Comparison of ENCODE assay signal across 8 mouse cellular contexts in genomic region chr17:33781124-33781977, GRCm38 (mm10). TPM values are rescaled to one million over a fixed set of nuclear protein-coding genes. Genes with fewer than 3 reads are reported as not detected.
DNase-seq lines count a peak whose midpoint lies in the region; ATAC-seq and TF ChIP-seq lines count a peak whose summit lies in the region.

Angptl4 (minus strand) TSS chr17:33781830.

- H3K9ac ChIP-seq in embryonic facial prominence, embryonic 14.5 days (ENCODE audit: low read depth, low read length): peak within 1 kb of the TSS; percentile 63
- peak within 1 kb of the TSS; percentile 58 for H3K9ac ChIP-seq in kidney, embryonic 14.5 days (ENCODE audit: low read depth, low read length)
- peak within 1 kb of the TSS; percentile 83 for H3K9ac ChIP-seq in liver, embryonic 11.5 days (ENCODE audit: low read depth, low read length)
- peak within 1 kb of the TSS; percentile 48; the same call in 1 of the 2 replicates for H3K9ac ChIP-seq in stomach, embryonic 14.5 days (replicated peaks; ENCODE audit: low read depth, low read length)

- H3K4me1 ChIP-seq in embryonic facial prominence, embryonic 14.5 days (ENCODE audit: control insufficient read depth, insufficient read depth, low read length): peaks cover 50% of the 10 kb centered on the region
- H3K4me1 ChIP-seq in heart, embryonic 10.5 days: peaks cover 51% of the 10 kb centered on the region
- peaks cover 19% of the 10 kb centered on the region for H3K4me1 ChIP-seq in kidney, embryonic 14.5 days (ENCODE audit: control insufficient read depth, insufficient read depth, low read length)
- H3K4me1 ChIP-seq in liver, embryonic 11.5 days (replicated peaks; ENCODE audit: control insufficient read depth, insufficient read depth, low read length): peaks cover 30% of the 10 kb centered on the region
- peaks cover 38% of the 10 kb centered on the region for H3K4me1 ChIP-seq in stomach, embryonic 14.5 days (ENCODE audit: control insufficient read depth, insufficient read depth, low read length)

- H3ac ChIP-seq in myocyte (ENCODE audit: control insufficient read depth, insufficient read length): peak within 1 kb of the TSS; percentile 8

- under 1% methylated on average over 43 of the region's 50 CpGs for WGBS in embryonic facial prominence, embryonic 14.5 days
- under 1% methylated on average over 49 of the region's 50 CpGs for WGBS in heart, embryonic 10.5 days
- under 1% methylated on average over 50 of the region's 50 CpGs for WGBS in kidney, embryonic 14.5 days
- WGBS in liver, embryonic 11.5 days: 2% methylated on average over 50 of the region's 50 CpGs
- WGBS in stomach, embryonic 14.5 days: 2% methylated on average over 50 of the region's 50 CpGs

- no peaks in the 10 kb centered on the region for H3K79me2 ChIP-seq in myocyte (ENCODE audit: control insufficient read depth, insufficient read depth)

- H3K4me3 ChIP-seq in embryonic facial prominence, embryonic 14.5 days (ENCODE audit: low read depth, low read length): peak within 1 kb of the TSS; percentile 51
- peak within 1 kb of the TSS; percentile 68 for H3K4me3 ChIP-seq in heart, embryonic 10.5 days
- peak within 1 kb of the TSS; percentile 37 for H3K4me3 ChIP-seq in kidney, embryonic 14.5 days (ENCODE audit: low read length)
- H3K4me3 ChIP-seq in liver, embryonic 11.5 days (ENCODE audit: low read depth, low read length): peak within 1 kb of the TSS; percentile 67
- H3K4me3 ChIP-seq in myocyte: peak within 1 kb of the TSS; percentile 25
- H3K4me3 ChIP-seq in stomach, embryonic 14.5 days (ENCODE audit: low read depth, low read length): peak within 1 kb of the TSS; percentile 42

- DNase-seq in urinary bladder, adult 18-20 months (ENCODE audit: low spot score in 2 of 2): peak; percentile 62 to 74
- DNase-seq in urinary bladder, postnatal 10 days (ENCODE audit: low spot score): no peak
- DNase-seq in embryonic facial prominence, embryonic 14.5 days (ENCODE audit: low spot score): peak; percentile 78
- DNase-seq in heart, embryonic 10.5 days (ENCODE audit: low spot score): peak; percentile 94
- peak; percentile 77 for DNase-seq in liver, embryonic 11.5 days (ENCODE audit: low spot score)

- peak within 1 kb of the TSS; percentile 77 for H3K4me2 ChIP-seq in embryonic facial prominence, embryonic 14.5 days (ENCODE audit: low read depth, low read length)
- peak within 1 kb of the TSS; percentile 60 for H3K4me2 ChIP-seq in kidney, embryonic 14.5 days (replicated peaks; ENCODE audit: low read depth, low read length)
- peak within 1 kb of the TSS; percentile 95 for H3K4me2 ChIP-seq in liver, embryonic 11.5 days
- H3K4me2 ChIP-seq in myocyte (ENCODE audit: low read depth): peak within 1 kb of the TSS; percentile 88
- peak within 1 kb of the TSS; percentile 89 for H3K4me2 ChIP-seq in stomach, embryonic 14.5 days (replicated peaks; ENCODE audit: low read depth, low read length)

- H3K36me3 ChIP-seq in embryonic facial prominence, embryonic 14.5 days (ENCODE audit: control insufficient read depth, insufficient read depth, low read length): peaks cover 20% of the 10 kb centered on the region
- peaks cover 20% of the 10 kb centered on the region for H3K36me3 ChIP-seq in heart, embryonic 10.5 days
- peaks cover 13% of the 10 kb centered on the region for H3K36me3 ChIP-seq in kidney, embryonic 14.5 days (ENCODE audit: control insufficient read depth, insufficient read depth, low read length)
- H3K36me3 ChIP-seq in liver, embryonic 11.5 days (ENCODE audit: control insufficient read depth, insufficient read depth, low read length): peaks cover 12% of the 10 kb centered on the region; the same call in 1 of the 2 replicates
- peaks cover 12% of the 10 kb centered on the region for H3K36me3 ChIP-seq in myocyte (ENCODE audit: control insufficient read depth, insufficient read depth)
- peaks cover 8% of the 10 kb centered on the region; the same call in 1 of the 2 replicates for H3K36me3 ChIP-seq in stomach, embryonic 14.5 days (ENCODE audit: control insufficient read depth, insufficient read depth, low read length)

- H3K27ac ChIP-seq in embryonic facial prominence, embryonic 14.5 days (replicated peaks; ENCODE audit: low read depth, low read length): peak within 1 kb of the TSS; percentile 91
- H3K27ac ChIP-seq in heart, embryonic 10.5 days: peak within 1 kb of the TSS; percentile 90
- peak within 1 kb of the TSS; percentile 57; the same call in 1 of the 2 replicates for H3K27ac ChIP-seq in kidney, embryonic 14.5 days (ENCODE audit: low read depth, low read length)
- H3K27ac ChIP-seq in liver, embryonic 11.5 days (ENCODE audit: low read depth, low read length): peak within 1 kb of the TSS; percentile 78
- H3K27ac ChIP-seq in stomach, embryonic 14.5 days (ENCODE audit: low read length): peak within 1 kb of the TSS; percentile 89

- peak; percentile 64 for ATAC-seq in embryonic facial prominence, embryonic 14.5 days (ENCODE audit: low read depth)
- peak; percentile 87 for ATAC-seq in kidney, embryonic 14.5 days (ENCODE audit: low FRiP score, low TSS enrichment)
- ATAC-seq in liver, embryonic 11.5 days (replicated peaks; ENCODE audit: low FRiP score): peak; percentile 89
- peak; percentile 61 for ATAC-seq in stomach, embryonic 14.5 days (ENCODE audit: insufficient number of reproducible peaks, insufficient read depth, low FRiP score, low read depth)

- H3K9me3 ChIP-seq in embryonic facial prominence, embryonic 14.5 days (ENCODE audit: control insufficient read depth, low read length): no peaks in the 10 kb centered on the region
- H3K9me3 ChIP-seq in heart, embryonic 10.5 days: no peaks in the 10 kb centered on the region
- no peaks in the 10 kb centered on the region for H3K9me3 ChIP-seq in kidney, embryonic 14.5 days (ENCODE audit: control insufficient read depth, low read length)
- H3K9me3 ChIP-seq in liver, embryonic 11.5 days (ENCODE audit: control insufficient read depth, low read length): no peaks in the 10 kb centered on the region
- no peaks in the 10 kb centered on the region for H3K9me3 ChIP-seq in stomach, embryonic 14.5 days (ENCODE audit: control insufficient read depth, low read depth, low read length)

- H3K27me3 ChIP-seq in embryonic facial prominence, embryonic 14.5 days (replicated peaks; ENCODE audit: control insufficient read depth, insufficient read depth, low read length): no peaks in the 10 kb centered on the region
- H3K27me3 ChIP-seq in heart, embryonic 10.5 days (ENCODE audit: insufficient read depth, poor library complexity, severe bottlenecking): peaks cover 19% of the 10 kb centered on the region; the same call in 1 of the 2 replicates
- H3K27me3 ChIP-seq in kidney, embryonic 14.5 days (ENCODE audit: control insufficient read depth, insufficient read depth, low read length): no peaks in the 10 kb centered on the region
- no peaks in the 10 kb centered on the region for H3K27me3 ChIP-seq in liver, embryonic 11.5 days (replicated peaks; ENCODE audit: control insufficient read depth, insufficient read depth, low read length)
- H3K27me3 ChIP-seq in myocyte (ENCODE audit: control insufficient read depth, insufficient read depth, insufficient read length): no peaks in the 10 kb centered on the region
- no peaks in the 10 kb centered on the region for H3K27me3 ChIP-seq in stomach, embryonic 14.5 days (ENCODE audit: control insufficient read depth, insufficient read depth, low read length)

- TF ChIP-seq POLR2A in myocyte (IDR thresholded peaks at IDR 0.05; ENCODE audit: insufficient read length, low read depth): peak; percentile 68

TF ChIP-seq in myocyte, 11 proteins besides CTCF, POLR2A, EP300 and RAD21:
- TF ChIP-seq E2F4 (IDR thresholded peaks at IDR 0.05; ENCODE audit: insufficient read depth): no peak
- no peak for TF ChIP-seq TCF12 (IDR thresholded peaks at IDR 0.05; ENCODE audit: insufficient read depth, poor library complexity, severe bottlenecking)
- TF ChIP-seq CEBPB (IDR thresholded peaks at IDR 0.05; ENCODE audit: insufficient read depth, poor library complexity, severe bottlenecking): no peak
- TF ChIP-seq POLR2AphosphoS2 (IDR thresholded peaks at IDR 0.05; ENCODE audit: insufficient read length, low read depth): no peak
- TF ChIP-seq USF1 (IDR thresholded peaks at IDR 0.05; ENCODE audit: low read depth): peak; percentile 41
- TF ChIP-seq REST (IDR thresholded peaks at IDR 0.05; ENCODE audit: insufficient read depth, insufficient read length): no peak
- peak; percentile 36 for TF ChIP-seq MAX (IDR thresholded peaks at IDR 0.05; ENCODE audit: low read depth)
- TF ChIP-seq MYOD1 (IDR thresholded peaks at IDR 0.05; ENCODE audit: control insufficient read depth in 1 of 3, insufficient read length in 2 of 3, low read depth in 2 of 3): peak in 2 of 3 experiments; percentile 32 to 63
- peak; percentile 1 to 71 (median 44) for TF ChIP-seq MYOG (IDR thresholded peaks at IDR 0.05; ENCODE audit: control insufficient read depth in 1 of 3, insufficient read depth in 1 of 3, insufficient read length in 2 of 3, low read depth in 2 of 3)
- TF ChIP-seq TCF3 (IDR thresholded peaks at IDR 0.05; ENCODE audit: insufficient read length, low read depth): peak; percentile 24
- TF ChIP-seq SRF (IDR thresholded peaks at IDR 0.05; ENCODE audit: control insufficient read depth, insufficient read length, low read depth): no peak

RNA-seq across cellular contexts. Expression of gene Angptl4, which starts in this region (rescaled TPM):
- 35.7 and 52.1 TPM in 2 replicates for polyA plus RNA-seq in embryonic facial prominence, embryonic 14.5 days (2014; fragmentation: Nextera tagmentation; extraction: Ambion mirVana)
- polyA plus RNA-seq in heart, embryonic 10.5 days (2016; fragmentation: Nextera tagmentation; extraction: Ambion mirVana): 7.4 and 19.8 TPM in 2 replicates
- 18.4 and 19.4 TPM in 2 replicates for polyA plus RNA-seq in kidney, embryonic 14.5 days (2014; fragmentation: Nextera tagmentation; extraction: Ambion mirVana)
- polyA plus RNA-seq in liver, embryonic 11.5 days (2014; fragmentation: Nextera tagmentation; extraction: Ambion mirVana): 28.1 and 31.9 TPM in 2 replicates
- polyA plus RNA-seq in myocyte (2012; fragmentation: generic; extraction: Trizol): 42.8 TPM
- 22.5 and 25.1 TPM in 2 replicates for polyA plus RNA-seq in stomach, embryonic 14.5 days (2014; fragmentation: Nextera tagmentation; extraction: Ambion mirVana)
